Mouse (Mus musculus) hindbrain, embryonic 10.5 days (tissue): ENCODE data around the gene Klhl11. TPM values are rescaled to one million over a fixed set of nuclear protein-coding genes. Genes with fewer than 3 reads are reported as not detected.

Experiments used
- DNase-seq: peaks from one replicate; pipeline ENCODE4 v3.0.0-alpha.2; 2017; ENCODE audit warnings: low spot score
- H3K27ac ChIP-seq: fragments of 300-500 bp; sonication (generic); 2 replicates; pipeline ENCODE4 v1.5.1; 2016; ENCODE audit warnings: mild to moderate bottlenecking, moderate library complexity
- H3K27me3 ChIP-seq: fragments of 300-500 bp; sonication (generic); 2 replicates; pipeline ENCODE4 v1.6.1; 2016; ENCODE audit warnings: mild to moderate bottlenecking; ENCODE audit not compliant: poor library complexity, insufficient read depth, severe bottlenecking
- H3K36me3 ChIP-seq: fragments of 300-500 bp; sonication (generic); 2 replicates; pipeline ENCODE4 v1.6.1; 2016; ENCODE audit warnings: mild to moderate bottlenecking, moderate library complexity
- H3K4me1 ChIP-seq: fragments of 300-500 bp; sonication (generic); replicated peaks from 2 replicates; pipeline ENCODE4 v1.6.1; 2016; ENCODE audit warnings: mild to moderate bottlenecking
- H3K4me3 ChIP-seq: fragments of 300-500 bp; sonication (generic); 2 replicates; pipeline ENCODE4 v1.5.1; 2016; ENCODE audit warnings: mild to moderate bottlenecking, moderate library complexity
- H3K9me3 ChIP-seq: fragments of 300-500 bp; sonication (generic); 2 replicates; pipeline ENCODE4 v1.6.1; 2016; ENCODE audit warnings: mild to moderate bottlenecking, moderate library complexity
- WGBS: fragments of 180-500 bp; shearing (Covaris S2); methylation state at CpG from one replicate; pipeline ENCODE4 v1.1.7; 2016; 5-methylcytosine and 5-hydroxymethylcytosine counted together
- polyA plus RNA-seq: library from polyadenylated mRNA; unstranded; fragments of >200 nt; fragmentation: Nextera tagmentation; extraction: Ambion mirVana; gene quantifications from 2 replicates; pipeline ENCODE4 v1.2.1, GENCODE M21; 2016

The Klhl11 gene
- polyA plus RNA-seq, 1 experiment from 2014 or later, result 6.1 TPM

DNA sequence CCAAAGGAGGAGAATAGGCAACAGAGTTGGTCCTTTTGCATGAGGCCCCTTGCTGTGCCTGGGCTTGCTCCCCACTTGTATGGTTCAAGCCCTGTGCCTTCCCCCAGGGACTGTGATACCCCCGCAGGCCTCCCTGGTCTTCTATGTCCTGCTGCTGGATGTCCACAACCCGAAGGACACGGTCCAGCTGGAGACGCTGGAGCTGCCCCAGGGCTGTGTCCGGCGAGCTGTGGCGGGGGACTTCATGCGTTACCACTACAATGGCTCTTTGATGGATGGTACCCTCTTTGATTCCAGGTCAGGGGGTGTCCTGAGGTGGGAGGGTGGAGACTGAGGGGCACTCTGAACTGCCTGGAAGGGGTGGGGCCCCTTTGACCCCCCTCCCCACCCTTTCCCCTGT, 51.0 kb downstream of the Klhl11 start:
- H3K36me3 ChIP-seq, result peaks cover 26% of the 10 kb centered on the region
- WGBS, result 41% methylated on average over 8 of the region's 8 CpGs
- 0 out of 2 replicates have a peak overlapping the region, but pooled peaks have one; percentile 1 for H3K4me3 ChIP-seq
- no peak for DNase-seq
- H3K9me3 ChIP-seq, result no peaks in the 10 kb centered on the region
- peaks cover 9% of the 10 kb centered on the region for H3K27me3 ChIP-seq
- H3K27ac ChIP-seq, result no peak overlapping the region
- H3K4me1 ChIP-seq, result peaks cover 23% of the 10 kb centered on the region

DNA sequence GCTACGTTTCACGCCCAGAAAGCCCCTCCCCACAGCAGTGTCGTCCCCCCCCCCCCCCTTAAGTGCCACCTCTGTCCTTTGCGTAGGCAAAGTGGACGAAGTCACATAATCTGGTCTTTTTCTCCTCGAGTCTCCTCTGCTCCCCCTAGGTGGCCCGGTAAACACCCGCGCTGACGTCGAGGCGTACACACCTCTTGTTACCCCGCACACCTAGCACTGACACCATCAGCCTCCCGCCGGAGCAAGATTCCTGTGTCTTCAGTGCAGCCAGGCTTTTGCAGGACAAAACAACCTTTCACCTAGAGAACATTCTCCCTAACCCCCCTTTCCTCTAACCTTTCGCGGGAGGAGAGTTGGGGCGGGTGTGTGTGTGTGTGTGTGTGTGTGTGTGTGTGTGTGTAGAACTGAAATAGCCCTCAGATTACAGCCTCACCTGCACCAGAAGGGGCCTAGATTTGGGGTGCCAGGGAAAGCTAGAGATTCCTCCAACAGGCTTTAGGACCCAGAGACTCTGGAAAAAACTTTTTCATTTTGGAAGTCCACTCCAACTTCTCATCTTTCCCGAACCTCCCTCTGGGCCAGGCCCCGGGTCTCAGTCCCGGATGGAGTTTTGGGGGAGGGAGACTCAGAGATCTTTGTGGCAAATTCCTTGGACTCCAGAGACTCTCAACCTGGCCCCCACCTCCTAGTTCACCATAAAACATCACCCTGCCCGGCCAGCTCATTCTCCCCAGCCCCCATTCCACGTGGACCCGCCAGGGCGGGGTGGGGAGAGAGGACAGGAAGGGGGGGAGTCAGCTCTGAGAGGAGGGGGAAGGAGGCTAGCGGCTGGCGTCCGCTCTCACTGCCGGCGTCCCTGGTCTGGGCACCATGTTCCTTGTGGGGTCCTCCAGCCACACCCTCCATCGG, 57.4 kb downstream of the Klhl11 start, which contains the start of gene Fkbp10:
Gene Fkbp10, plus strand, starts transcription at position 784 of the 909 bp plus-strand sequence.
- DNase-seq, result peak; percentile 72
- 0% methylated on average over 31 of the region's 31 CpGs for WGBS

DNA sequence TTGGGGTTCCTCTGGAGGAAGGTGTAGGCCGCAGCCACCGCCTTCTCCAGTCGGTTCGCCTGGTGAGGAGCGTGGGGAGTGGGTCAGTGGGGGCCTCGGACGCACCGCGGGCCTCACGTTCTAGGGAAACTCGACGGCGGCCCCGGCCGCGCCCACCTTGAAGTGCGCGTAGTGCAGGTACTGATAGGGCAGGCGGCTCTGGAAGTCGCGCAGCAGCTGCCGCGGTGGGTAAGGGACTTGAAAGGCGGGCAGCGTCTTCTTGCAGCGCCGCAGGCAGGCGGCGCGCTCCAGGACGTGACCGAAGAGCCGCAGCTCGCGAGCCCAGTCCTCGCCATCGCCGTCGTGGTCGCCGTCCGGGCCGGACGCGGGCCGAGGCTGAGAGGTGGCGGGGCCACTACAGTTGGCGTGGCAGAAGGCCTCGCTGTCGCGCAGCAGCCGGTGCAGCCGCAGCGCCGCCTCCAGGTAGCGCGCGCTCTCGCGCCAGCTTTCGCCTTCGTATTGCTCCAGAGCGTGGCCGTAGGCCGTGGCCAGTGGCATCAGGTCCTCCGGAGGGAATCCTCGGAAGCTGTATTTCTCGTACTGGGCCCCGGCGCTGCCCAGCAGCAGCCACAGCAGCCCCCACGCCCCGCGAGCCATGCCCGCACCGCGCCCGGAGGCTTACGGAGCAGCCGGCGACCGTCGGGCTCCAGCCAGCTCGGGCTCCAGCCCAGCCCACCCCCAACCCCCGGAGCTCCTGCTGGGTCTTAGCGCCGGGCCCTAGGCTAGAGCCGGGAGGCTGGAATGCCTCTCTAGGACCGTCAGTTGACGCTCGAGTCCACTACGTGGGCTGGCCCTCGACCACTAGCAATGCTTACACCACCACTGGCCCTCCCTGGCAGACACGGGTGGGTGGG, 58.3 kb downstream of the Klhl11 start, which contains the start of gene P3h4:
Gene P3h4, minus strand, starts transcription at position 816 of the 893 bp plus-strand sequence.
- Histone ChIP-seq H3K9me3 (no peaks in the 10 kb centered on the region), H3K27ac (peak within 1 kb of the TSS; percentile 90), H3K36me3 (peaks cover 17% of the 10 kb centered on the region), H3K4me1 (peaks cover 51% of the 10 kb centered on the region), H3K27me3 (peaks cover 35% of the 10 kb centered on the region), H3K4me3 (peak within 1 kb of the TSS; percentile 76)
- 2% methylated on average over 93 of the region's 93 CpGs for WGBS
- DNase-seq, result peak; percentile 91

More for the DNA sequence above, 57.4 kb downstream of the Klhl11 start, which contains the start of gene Fkbp10:
- Histone ChIP-seq H3K4me1 (peaks cover 51% of the 10 kb centered on the region), H3K36me3 (peaks cover 9% of the 10 kb centered on the region), H3K27me3 (peaks cover 35% of the 10 kb centered on the region), H3K9me3 (no peaks in the 10 kb centered on the region), H3K4me3 (peak within 1 kb of the TSS; percentile 76), H3K27ac (peak within 1 kb of the TSS; percentile 90)

- H3K4me1 ChIP-seq, result peaks cover 51% of the 10 kb centered on the region
- peaks cover 24% of the 10 kb centered on the region for H3K36me3 ChIP-seq
- no peak for DNase-seq
- H3K9me3 ChIP-seq, result no peaks in the 10 kb centered on the region
- peaks cover 35% of the 10 kb centered on the region for H3K27me3 ChIP-seq
- peak overlapping the region; percentile 90 for H3K27ac ChIP-seq
- 81% methylated on average over 11 of the region's 11 CpGs for WGBS
- peak overlapping the region; percentile 76 for H3K4me3 ChIP-seq
These were observed 59.0 kb downstream of the Klhl11 start for GRCm38 (mm10) chr11:100413541-100413940.

Other genes starting within 250 kb of the Klhl11 start
- gene Krt16, start 223.8 kb downstream of the Klhl11 start, polyA plus RNA-seq, result not detected in 2 replicates
- gene Krt17, start 211.7 kb downstream of the Klhl11 start, polyA plus RNA-seq, result 0.16 TPM in 1 of 2 replicates, not detected in the other
- gene Krt42, start 202.9 kb downstream of the Klhl11 start, polyA plus RNA-seq, result not detected in 2 replicates
- gene Eif1, start 152.9 kb downstream of the Klhl11 start, polyA plus RNA-seq, result 1,728 and 1,735 TPM in 2 replicates
- 0.90 TPM in 1 of 2 replicates, not detected in the other for gene Gast, start 138.3 kb downstream of the Klhl11 start, polyA plus RNA-seq
- gene Hap1, start 116.6 kb downstream of the Klhl11 start, polyA plus RNA-seq, result 33.2 and 37.7 TPM in 2 replicates
- 45.0 and 53.6 TPM in 2 replicates for gene Jup, start 75.0 kb downstream of the Klhl11 start, polyA plus RNA-seq
- 27.0 and 27.8 TPM in 2 replicates for gene P3h4, start 57.9 kb downstream of the Klhl11 start, polyA plus RNA-seq
- gene Fkbp10, start 57.0 kb downstream of the Klhl11 start, polyA plus RNA-seq, result 51.0 and 52.0 TPM in 2 replicates
- gene Nt5c3b, start 30.9 kb downstream of the Klhl11 start, polyA plus RNA-seq, result 115 and 121 TPM in 2 replicates
- gene Klhl10, start 30.8 kb downstream of the Klhl11 start, polyA plus RNA-seq, result 0.58 and 0.63 TPM in 2 replicates
- gene Acly, start 55.3 kb upstream of the Klhl11 start, polyA plus RNA-seq, result 356 and 388 TPM in 2 replicates
- gene Ttc25, start 72.9 kb upstream of the Klhl11 start, polyA plus RNA-seq, result 3.2 and 3.3 TPM in 2 replicates
- 22.7 and 27.3 TPM in 2 replicates for gene Cnp, start 102.2 kb upstream of the Klhl11 start, polyA plus RNA-seq
- gene Nkiras2, start 146.5 kb upstream of the Klhl11 start, polyA plus RNA-seq, result 95.9 and 119 TPM in 2 replicates
- 219 and 260 TPM in 2 replicates for gene Dnajc7, start 147.4 kb upstream of the Klhl11 start, polyA plus RNA-seq
- 0.26 and 0.68 TPM in 2 replicates for gene Zfp385c, start 219.7 kb upstream of the Klhl11 start, polyA plus RNA-seq
- 1.9 and 2.9 TPM in 2 replicates for gene Dhx58, start 231.5 kb upstream of the Klhl11 start, polyA plus RNA-seq
- gene Kat2a, start 239.7 kb upstream of the Klhl11 start, polyA plus RNA-seq, result 70.8 and 71.3 TPM in 2 replicates
- 0.25 and 0.35 TPM in 2 replicates for gene Hspb9, start 241.1 kb upstream of the Klhl11 start, polyA plus RNA-seq